Mouse (Mus musculus) heart, embryonic 16.5 days (tissue): Measurements from ENCODE around the gene Med16. TPM values are rescaled to one million over a fixed set of nuclear protein-coding genes. Genes with fewer than 3 reads are reported as not detected.
A peak's percentile ranks its signal among the peaks of the same experiment; 100 is the strongest.

Experiments used
- ATAC-seq: fragments of 200-750 bp; cut with Nextera tagmentation; replicated peaks from 2 replicates; pipeline ENCODE4 v1.8.0; 2017; ENCODE audit warnings: moderate number of reproducible peaks; ENCODE audit not compliant: insufficient read depth, low FRiP score; ENCODE audit errors: extremely low read depth
- H3K27ac ChIP-seq: fragments of 300-500 bp; sonication (generic); 2 replicates; pipeline ENCODE4 v1.5.1; 2014; ENCODE audit warnings: mild to moderate bottlenecking, low read length, control low read depth, moderate library complexity
- H3K27me3 ChIP-seq: fragments of 300-500 bp; sonication (generic); 2 replicates; pipeline ENCODE4 v1.6.1; 2014; ENCODE audit warnings: low read length, mixed read lengths; ENCODE audit not compliant: control insufficient read depth, insufficient read depth
- H3K36me3 ChIP-seq: fragments of 300-500 bp; sonication (generic); 2 replicates; pipeline ENCODE4 v1.6.1; 2014; ENCODE audit not compliant: control insufficient read depth, insufficient read depth
- H3K4me1 ChIP-seq: fragments of 300-500 bp; sonication (generic); 2 replicates; pipeline ENCODE4 v1.6.1; 2014; ENCODE audit warnings: low read length, mixed read lengths; ENCODE audit not compliant: control insufficient read depth, insufficient read depth
- H3K4me2 ChIP-seq: fragments of 300-500 bp; sonication (generic); 2 replicates; pipeline ENCODE4 v1.6.1; 2014; ENCODE audit warnings: low read depth, mild to moderate bottlenecking, control low read depth, low read length
- H3K4me3 ChIP-seq: fragments of 300-500 bp; sonication (generic); 2 replicates; pipeline ENCODE4 v1.5.1; 2014; ENCODE audit warnings: mild to moderate bottlenecking, control low read depth, low read length
- H3K9ac ChIP-seq: fragments of 300-500 bp; sonication (generic); 2 replicates; pipeline ENCODE4 v1.6.1; 2014; ENCODE audit warnings: low read length, control low read depth
- H3K9me3 ChIP-seq: fragments of 300-500 bp; sonication (generic); replicated peaks from 2 replicates; pipeline ENCODE4 v1.6.1; 2016; ENCODE audit warnings: low read length; ENCODE audit not compliant: control insufficient read depth
- WGBS: fragments of 180-500 bp; shearing (Covaris S2); extraction: QIAGEN DNeasy Blood & Tissue Kit; methylation state at CpG from one replicate; pipeline ENCODE4 v1.1.7; 2014; 5-methylcytosine and 5-hydroxymethylcytosine counted together
- polyA plus RNA-seq: library from polyadenylated mRNA; unstranded; fragments of >200 nt; fragmentation: Nextera tagmentation; extraction: Ambion mirVana; gene quantifications from 2 replicates; pipeline ENCODE4 v1.2.1, GENCODE M21; 2015

Med16 gene
- polyA plus RNA-seq, 1 experiment from 2014 or later: 45.2 TPM

DNA sequence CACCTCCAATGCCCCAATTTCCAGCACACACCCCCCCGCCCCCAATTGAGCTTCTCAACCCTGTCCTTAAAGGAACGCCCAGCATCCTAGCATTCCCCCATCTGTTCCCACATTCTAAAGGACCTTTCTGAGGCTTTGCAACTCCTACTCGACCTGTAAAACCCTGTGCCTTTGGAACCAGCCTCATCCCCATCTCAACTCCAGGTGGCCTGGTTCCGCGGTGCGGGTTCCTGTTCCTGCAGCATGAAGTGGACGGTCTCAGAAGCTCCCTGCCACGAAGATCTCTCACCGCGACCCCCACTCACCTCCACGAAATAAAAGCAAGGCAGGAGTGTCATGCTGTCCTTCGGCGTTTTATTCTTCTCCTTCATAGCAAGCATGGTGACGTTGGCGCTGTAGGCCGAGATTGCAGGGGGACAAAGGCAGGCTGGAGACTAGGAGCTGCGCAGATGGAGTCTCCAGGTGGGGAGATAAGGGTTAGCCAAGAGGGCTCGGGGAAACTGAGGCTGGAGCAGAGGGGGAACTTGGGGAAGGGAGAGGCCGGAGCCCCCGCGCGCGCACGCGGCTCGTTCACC lies 34.9 kb downstream of the Med16 start:
- 0 out of 2 replicates have a peak, but pooled peaks have one; percentile 4 for ATAC-seq
- H3K4me1 ChIP-seq: peaks cover 3% of the 10 kb centered on the region; the same call in 1 of the 2 replicates
- H3K4me2 ChIP-seq: peak overlapping the region; percentile 99
- no peaks in the 10 kb centered on the region for H3K27me3 ChIP-seq
- H3K36me3 ChIP-seq: no peaks in the 10 kb centered on the region
- no peak overlapping the region for H3K27ac ChIP-seq
- peak overlapping the region; percentile 72 for H3K9ac ChIP-seq
- 3% methylated on average over 26 of the region's 26 CpGs for WGBS
- H3K9me3 ChIP-seq: no peaks in the 10 kb centered on the region
- H3K4me3 ChIP-seq: peak overlapping the region; percentile 65

DNA sequence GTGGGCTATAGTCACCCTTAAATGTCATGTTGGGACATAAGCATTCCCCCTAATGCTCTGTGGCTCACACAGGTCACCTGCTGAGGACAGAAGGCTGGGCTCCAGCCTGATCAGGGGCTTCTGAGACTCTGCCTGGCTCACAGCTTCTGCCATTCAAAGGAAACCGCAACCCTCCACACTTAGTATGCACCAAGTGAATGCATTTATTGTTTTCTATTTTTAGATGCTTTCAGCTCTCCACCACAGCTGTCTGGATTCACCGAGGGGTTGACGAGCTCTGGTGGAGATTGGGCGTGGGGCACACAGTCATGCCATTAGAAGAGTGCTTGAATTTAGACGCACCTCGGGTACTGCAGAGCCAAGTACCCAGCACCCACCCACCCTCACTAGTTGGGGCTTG lies 35.4 kb downstream of the Med16 start:
- peak overlapping the region; percentile 72; the same call in 1 of the 2 replicates for H3K9ac ChIP-seq
- H3K4me2 ChIP-seq: peak overlapping the region; percentile 99

DNA sequence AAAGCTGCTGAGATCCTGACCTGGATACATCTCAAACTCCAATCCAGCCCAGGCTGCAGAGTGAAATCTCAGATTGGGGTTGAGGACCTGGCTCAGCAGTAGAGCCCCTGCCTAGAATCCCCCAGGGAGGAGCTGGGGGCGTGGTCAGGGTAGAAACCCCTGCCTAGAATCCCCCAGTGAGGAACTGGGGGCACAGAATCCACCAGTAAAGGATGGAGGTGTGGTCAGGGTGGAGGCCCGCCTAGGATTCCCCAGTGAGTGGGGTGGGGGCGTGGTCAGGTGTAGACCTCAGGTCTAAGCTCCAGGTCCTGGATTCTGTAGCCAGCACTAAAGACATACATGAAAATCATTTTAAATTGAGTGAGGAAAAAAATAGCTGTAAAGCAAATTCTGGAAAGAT lies 35.9 kb downstream of the Med16 start:
- Histone ChIP-seq H3K27ac (no peak overlapping the region), H3K27me3 (no peaks in the 10 kb centered on the region), H3K36me3 (no peaks in the 10 kb centered on the region), H3K4me3 (no peak overlapping the region), H3K4me2 (0 out of 2 replicates have a peak overlapping the region, but pooled peaks have one; percentile 99), H3K4me1 (peaks cover 3% of the 10 kb centered on the region; the same call in 1 of the 2 replicates), H3K9me3 (no peaks in the 10 kb centered on the region), H3K9ac (no peak overlapping the region)
- no peak for ATAC-seq
- 39% methylated on average over 3 of the region's 3 CpGs for WGBS

More for the DNA sequence above, 35.4 kb downstream of the Med16 start:
- H3K4me1 ChIP-seq: peaks cover 3% of the 10 kb centered on the region; the same call in 1 of the 2 replicates
- H3K27ac ChIP-seq: no peak overlapping the region
- no peaks in the 10 kb centered on the region for H3K9me3 ChIP-seq
- no peak for ATAC-seq
- WGBS: 14% methylated on average over 6 of the region's 6 CpGs
- no peaks in the 10 kb centered on the region for H3K36me3 ChIP-seq
- peak overlapping the region; percentile 65 for H3K4me3 ChIP-seq
- H3K27me3 ChIP-seq: no peaks in the 10 kb centered on the region

DNA sequence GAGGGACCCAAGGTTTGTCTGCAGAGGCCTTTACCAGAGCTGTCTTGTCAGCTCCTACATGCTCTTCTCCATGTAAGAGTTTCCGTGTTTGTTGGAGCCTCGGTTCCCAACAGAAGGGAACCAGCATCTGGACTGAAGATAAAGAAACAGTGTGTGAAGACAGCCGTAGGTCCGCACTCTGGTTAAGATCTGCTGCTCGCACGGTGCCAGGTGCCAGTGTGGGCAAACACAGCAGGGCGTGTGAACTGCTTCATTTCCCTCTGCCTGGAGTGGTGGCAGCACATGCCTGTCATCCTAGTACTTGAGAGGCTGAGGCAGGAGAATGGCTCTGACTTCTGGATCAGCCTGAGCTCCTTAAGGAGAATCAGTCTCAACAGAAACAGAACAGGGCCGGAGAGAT lies 36.9 kb downstream of the Med16 start:
- Histone ChIP-seq H3K9me3 (no peaks in the 10 kb centered on the region), H3K4me2 (no peak overlapping the region), H3K4me3 (no peak overlapping the region), H3K27ac (no peak overlapping the region), H3K9ac (no peak overlapping the region), H3K4me1 (peaks cover 3% of the 10 kb centered on the region; the same call in 1 of the 2 replicates), H3K36me3 (no peaks in the 10 kb centered on the region), H3K27me3 (no peaks in the 10 kb centered on the region)
- ATAC-seq: no peak
- WGBS: 79% methylated on average over 8 of the region's 8 CpGs

DNA sequence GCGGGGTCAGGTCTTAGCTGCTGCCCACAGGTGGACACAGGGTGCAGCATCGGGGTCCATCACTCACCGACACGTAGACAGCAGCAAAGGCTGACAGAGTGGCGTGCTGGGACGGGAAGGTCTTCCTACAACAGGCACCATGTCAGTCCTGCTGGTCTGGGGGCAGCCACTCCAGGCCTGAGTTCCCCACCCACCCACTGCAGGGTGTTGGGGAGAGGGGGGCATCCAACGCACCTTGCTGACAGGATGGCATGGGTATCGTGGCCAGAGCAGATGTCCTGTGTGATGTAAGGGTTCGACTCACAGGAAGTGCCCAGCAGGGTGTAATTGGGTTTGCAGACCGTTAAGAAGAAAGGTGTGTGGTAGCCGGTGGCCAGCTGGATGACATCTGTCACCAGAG lies 42.1 kb downstream of the Med16 start:
- Histone ChIP-seq H3K27me3 (no peaks in the 10 kb centered on the region), H3K36me3 (peaks cover 18% of the 10 kb centered on the region), H3K4me2 (no peak overlapping the region), H3K9ac (no peak overlapping the region), H3K4me3 (no peak overlapping the region), H3K9me3 (no peaks in the 10 kb centered on the region), H3K4me1 (0 out of 2 replicates have a peak, but pooled peaks cover 4% of the 10 kb centered on the region), H3K27ac (no peak overlapping the region)
- 82% methylated on average over 11 of the region's 11 CpGs for WGBS
- no peak for ATAC-seq

DNA sequence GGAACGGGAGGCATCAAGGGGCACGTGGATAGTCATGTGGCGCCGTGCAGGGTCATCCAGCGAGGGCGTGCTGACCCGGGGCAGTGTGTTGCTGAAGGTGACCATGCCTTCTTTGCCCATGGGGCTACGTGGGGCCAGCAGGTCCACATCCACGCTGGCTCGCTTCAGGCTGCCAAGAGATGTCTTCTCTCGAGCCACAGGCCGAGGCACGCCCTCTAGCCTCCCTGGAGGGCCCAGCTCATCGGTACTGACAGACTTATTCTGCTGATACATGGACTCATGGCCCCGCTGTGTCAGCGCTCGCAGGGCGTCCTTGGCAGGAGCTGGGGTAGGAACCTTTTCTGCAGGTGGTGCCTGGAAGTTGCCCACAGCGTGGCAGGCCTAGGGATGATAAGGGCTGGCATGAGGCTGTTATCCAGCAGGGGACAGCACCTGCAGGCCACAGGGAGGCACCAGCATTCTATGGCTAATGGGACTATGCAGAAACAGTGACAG lies 42.9 kb downstream of the Med16 start:
- Histone ChIP-seq H3K36me3 (peaks cover 26% of the 10 kb centered on the region), H3K4me3 (no peak overlapping the region), H3K27ac (peak overlapping the region; percentile 3; the same call in 1 of the 2 replicates), H3K4me2 (no peak overlapping the region), H3K27me3 (no peaks in the 10 kb centered on the region), H3K4me1 (0 out of 2 replicates have a peak, but pooled peaks cover 4% of the 10 kb centered on the region), H3K9me3 (no peaks in the 10 kb centered on the region), H3K9ac (no peak overlapping the region)
- peak; percentile 24; the same call in 1 of the 2 replicates for ATAC-seq
- WGBS: 53% methylated on average over 19 of the region's 19 CpGs

DNA sequence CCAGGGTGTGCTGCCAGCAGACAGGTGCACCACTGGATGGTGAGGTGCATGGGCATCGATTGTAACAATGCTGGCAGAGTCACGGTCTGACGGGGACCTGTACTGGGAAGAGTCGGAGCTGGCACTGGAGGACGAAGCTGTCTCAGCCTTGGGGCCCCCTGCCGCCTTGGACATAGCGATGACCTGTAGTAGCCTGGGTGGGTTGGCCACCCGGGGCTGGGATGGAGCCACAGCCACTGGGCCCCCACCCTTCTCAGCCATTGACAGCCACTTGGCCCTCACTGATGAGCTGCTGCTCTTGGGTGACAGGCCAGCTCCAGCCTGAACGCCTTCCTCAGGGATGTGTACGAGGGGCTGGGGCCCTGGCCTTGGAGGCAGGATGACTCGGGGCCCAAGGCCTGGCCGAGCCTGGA lies 43.5 kb downstream of the Med16 start:
- no peaks in the 10 kb centered on the region for H3K9me3 ChIP-seq
- peaks cover 32% of the 10 kb centered on the region for H3K36me3 ChIP-seq
- 50% methylated on average over 12 of the region's 12 CpGs for WGBS
- H3K4me2 ChIP-seq: no peak overlapping the region
- no peak overlapping the region for H3K4me3 ChIP-seq
- ATAC-seq: peak; percentile 19
- H3K9ac ChIP-seq: no peak overlapping the region
- no peak overlapping the region for H3K27ac ChIP-seq
- H3K4me1 ChIP-seq: 0 out of 2 replicates have a peak, but pooled peaks cover 4% of the 10 kb centered on the region
- no peaks in the 10 kb centered on the region for H3K27me3 ChIP-seq

DNA sequence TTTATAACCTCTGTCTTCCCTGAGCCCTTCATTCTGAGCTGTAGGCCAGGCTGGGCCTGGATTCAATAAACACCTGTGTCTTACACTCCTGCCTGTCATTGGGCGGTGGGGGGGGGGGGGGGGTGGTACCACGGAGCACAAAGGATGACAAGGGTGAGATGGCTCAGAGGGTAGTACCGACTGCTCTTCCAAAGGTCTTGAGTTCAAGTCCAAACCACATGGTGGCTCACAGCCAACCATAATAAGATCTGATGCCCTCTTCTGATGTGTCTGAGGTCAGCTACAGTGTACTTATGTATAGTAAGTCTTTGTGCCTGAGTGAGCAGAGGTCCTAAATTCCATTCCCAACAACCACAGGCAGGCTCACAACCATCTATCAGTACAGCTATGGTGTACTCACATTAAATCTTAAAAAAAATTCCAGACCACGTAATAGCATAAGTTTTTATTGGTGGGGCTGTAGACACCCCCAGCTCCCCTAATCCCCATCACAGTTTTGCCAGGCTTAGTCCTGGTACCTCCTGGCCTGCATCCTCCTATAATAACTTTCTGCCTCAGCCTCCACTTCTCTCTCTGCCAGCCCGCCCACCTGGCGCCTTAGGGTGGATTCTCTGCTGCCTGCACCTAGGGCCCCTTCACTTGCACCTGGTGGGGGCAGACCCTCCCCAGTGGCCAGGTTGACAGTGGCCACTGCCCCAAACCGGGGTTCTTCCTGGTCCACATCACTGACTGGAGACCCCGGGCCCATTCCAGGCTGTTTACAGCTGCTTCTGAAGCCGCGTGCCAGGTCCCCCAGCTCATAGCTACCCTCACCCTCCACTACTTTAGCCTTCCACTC lies 44.2 kb downstream of the Med16 start:
- no peak overlapping the region for H3K27ac ChIP-seq
- no peaks in the 10 kb centered on the region for H3K27me3 ChIP-seq
- ATAC-seq: no peak
- peaks cover 7% of the 10 kb centered on the region for H3K4me1 ChIP-seq
- H3K36me3 ChIP-seq: peaks cover 38% of the 10 kb centered on the region
- no peaks in the 10 kb centered on the region for H3K9me3 ChIP-seq
- no peak overlapping the region for H3K4me3 ChIP-seq
- no peak overlapping the region for H3K9ac ChIP-seq
- H3K4me2 ChIP-seq: no peak overlapping the region
- WGBS: 50% methylated on average over 10 of the region's 10 CpGs

DNA sequence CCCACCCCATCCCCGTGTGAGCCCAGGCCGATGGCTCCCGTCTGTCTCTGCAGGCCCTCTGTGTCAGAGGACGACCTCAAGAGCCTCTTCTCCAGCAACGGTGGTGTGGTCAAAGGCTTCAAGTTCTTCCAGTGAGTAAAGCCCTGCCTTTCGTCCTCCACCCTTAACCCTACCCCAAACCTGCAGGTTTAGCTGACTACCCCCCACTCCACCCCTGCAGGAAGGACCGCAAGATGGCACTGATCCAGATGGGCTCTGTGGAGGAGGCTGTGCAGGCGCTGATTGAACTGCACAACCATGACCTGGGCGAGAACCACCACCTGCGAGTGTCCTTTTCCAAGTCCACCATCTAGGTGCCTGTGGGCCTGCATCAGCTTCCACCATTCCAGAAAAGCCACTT lies 45.8 kb downstream of the Med16 start:
- 58% methylated on average over 10 of the region's 10 CpGs for WGBS
- ATAC-seq: no peak

More for the DNA sequence above, 45.8 kb downstream of the Med16 start:
- no peaks in the 10 kb centered on the region for H3K9me3 ChIP-seq
- H3K27ac ChIP-seq: no peak overlapping the region
- H3K4me1 ChIP-seq: peaks cover 23% of the 10 kb centered on the region
- H3K27me3 ChIP-seq: no peaks in the 10 kb centered on the region
- no peak overlapping the region for H3K4me2 ChIP-seq
- no peak overlapping the region for H3K4me3 ChIP-seq
- H3K9ac ChIP-seq: no peak overlapping the region
- H3K36me3 ChIP-seq: peaks cover 45% of the 10 kb centered on the region
